Mouse (Mus musculus) ovary, postnatal 10 days (tissue): ENCODE data around the gene Omp.
"Not testable (repeated sequence)": the region's sequence is repeated elsewhere in the genome, so short reads cannot be mapped to it uniquely, and the experiment has no call there.

Source experiments
- DNase-seq: peaks from one replicate; pipeline ENCODE4 v3.0.0; 2022; ENCODE audit warnings: low spot score

Gene Omp

GRCm38 (mm10) chr7:98145402-98145801, at the start of gene Omp:
Omp (minus strand) TSS chr7:98145502.
- DNase-seq: no peak

GRCm38 (mm10) chr7:98194026-98194792, 48.9 kb upstream of the Omp start:
- DNase-seq: no peak

- DNase-seq: no peak
These were observed 48.3 kb upstream of the Omp start for GRCm38 (mm10) chr7:98193515-98194025.

- no peak for DNase-seq
These were observed 46.4 kb upstream of the Omp start for GRCm38 (mm10) chr7:98191571-98192250.

- no peak for DNase-seq
These were observed 45.3 kb upstream of the Omp start for GRCm38 (mm10) chr7:98190578-98190977.

- no peak for DNase-seq
These were observed 44.4 kb upstream of the Omp start for GRCm38 (mm10) chr7:98189745-98190144.

GRCm38 (mm10) chr7:98188680-98189079, 43.4 kb upstream of the Omp start:
- DNase-seq: no peak

GRCm38 (mm10) chr7:98188238-98188637, 42.9 kb upstream of the Omp start:
- DNase-seq: no peak

GRCm38 (mm10) chr7:98187332-98187731, 42.0 kb upstream of the Omp start:
- not testable (repeated sequence) for DNase-seq

- DNase-seq: no peak
These were observed 41.3 kb upstream of the Omp start for GRCm38 (mm10) chr7:98186637-98187036.

GRCm38 (mm10) chr7:98185326-98185725, 40.0 kb upstream of the Omp start:
- no peak for DNase-seq

GRCm38 (mm10) chr7:98178560-98179231, 33.4 kb upstream of the Omp start:
- DNase-seq: no peak

- DNase-seq: no peak
These were observed 32.7 kb upstream of the Omp start, which contains the start of gene Capn5 for GRCm38 (mm10) chr7:98177929-98178559. Capn5 (minus strand) TSS chr7:98178274.

GRCm38 (mm10) chr7:98177566-98177928, 32.2 kb upstream of the Omp start:
- DNase-seq: no peak

- no peak for DNase-seq
These were observed 31.8 kb upstream of the Omp start for GRCm38 (mm10) chr7:98177071-98177485.

- no peak for DNase-seq
These were observed 31.2 kb upstream of the Omp start for GRCm38 (mm10) chr7:98176322-98177070.

- DNase-seq: no peak
These were observed 29.8 kb upstream of the Omp start for GRCm38 (mm10) chr7:98174883-98175755.

GRCm38 (mm10) chr7:98173408-98173807, 28.1 kb upstream of the Omp start:
- DNase-seq: no peak

- DNase-seq: no peak
These were observed 27.4 kb upstream of the Omp start for GRCm38 (mm10) chr7:98172661-98173060.
